Mouse (Mus musculus) E14TG2a.4 (cell line): Measurements from ENCODE around the gene Cntf.

Source experiments
- CTCF ChIP-seq: conservative IDR thresholded peaks from 2 replicates; pipeline ENCODE4 v1.5.1; 2014; ENCODE audit warnings: low read length
- NANOG ChIP-seq: IDR thresholded peaks from 2 replicates; pipeline ENCODE4 v1.6.1; 2014; ENCODE audit warnings: borderline replicate concordance, low read length, mixed read lengths
- POU5F1 ChIP-seq: IDR thresholded peaks from 2 replicates; pipeline ENCODE4 v1.6.1; 2014; ENCODE audit warnings: low read length, borderline replicate concordance

- TF ChIP-seq NANOG (no peak), CTCF (no peak), POU5F1 (no peak)
Measured at GRCm38 (mm10) chr19:12758936-12759478, 6.4 kb downstream of the Cntf start.
